Mouse (Mus musculus) liver, embryonic 14.5 days (tissue): Measurements from ENCODE around the gene Tex19.1. TPM values are rescaled to one million over a fixed set of nuclear protein-coding genes. Genes with fewer than 3 reads are reported as not detected.

Source experiments
- ATAC-seq: fragments of 200-750 bp; cut with Nextera tagmentation; 2 replicates; pipeline ENCODE4 v1.8.0; 2017; ENCODE audit warnings: moderate number of reproducible peaks, mild to moderate bottlenecking, moderate library complexity; ENCODE audit not compliant: insufficient read depth
- DNase-seq, 3 experiments: peaks; one replicate each; pipeline ENCODE4 v3.0.0-alpha.2; 2012 to 2013; ENCODE audit warnings: low read depth in 3 of 3, low spot score in 3 of 3
- H3K27ac ChIP-seq: fragments of 300-500 bp; sonication (generic); 2 replicates; pipeline ENCODE4 v1.5.1; 2014; ENCODE audit warnings: moderate library complexity, mild to moderate bottlenecking, control low read depth, inconsistent platforms
- H3K27me3 ChIP-seq: fragments of 300-500 bp; sonication (generic); 2 replicates; pipeline ENCODE4 v1.6.1; 2014; ENCODE audit warnings: mild to moderate bottlenecking, low read length, moderate library complexity; ENCODE audit not compliant: control insufficient read depth, insufficient read depth
- H3K36me3 ChIP-seq: fragments of 300-500 bp; sonication (generic); replicated peaks from 2 replicates; pipeline ENCODE4 v1.6.1; 2014; ENCODE audit warnings: low read depth; ENCODE audit not compliant: control insufficient read depth, insufficient read depth
- H3K4me1 ChIP-seq, 2 experiments: fragments of 200-500 bp in 1 of 2; fragments of 300-500 bp in 1 of 2; sonication (generic) in 1 of 2; replicated peaks; 2 replicates each; pipeline ENCODE4 v1.6.1; 2012 to 2014; ENCODE audit warnings: antibody characterized with exemption in 1 of 2, inconsistent platforms in 1 of 2, low read length in 1 of 2; ENCODE audit not compliant: control insufficient read depth in 2 of 2, insufficient read depth in 2 of 2
- H3K4me2 ChIP-seq: fragments of 300-500 bp; sonication (generic); 2 replicates; pipeline ENCODE4 v1.6.1; 2014; ENCODE audit warnings: low read depth, mild to moderate bottlenecking, control low read depth, moderate library complexity
- H3K4me3 ChIP-seq, 2 experiments: fragments of 200-500 bp in 1 of 2; fragments of 300-500 bp in 1 of 2; sonication (generic) in 1 of 2; 2 replicates each; pipeline ENCODE4 v1.5.1; 2012 to 2014; ENCODE audit warnings: low read depth in 2 of 2, low read length in 2 of 2, mild to moderate bottlenecking in 2 of 2, control low read depth in 1 of 2, inconsistent platforms in 1 of 2, moderate library complexity in 1 of 2; ENCODE audit not compliant: insufficient read depth in 1 of 2
- H3K9ac ChIP-seq: fragments of 300-500 bp; sonication (generic); replicated peaks from 2 replicates; pipeline ENCODE4 v1.6.1; 2014; ENCODE audit warnings: mild to moderate bottlenecking, control low read depth, moderate library complexity
- H3K9me3 ChIP-seq: fragments of 300-500 bp; sonication (generic); 2 replicates; pipeline ENCODE4 v1.6.1; 2016; ENCODE audit warnings: low read length, mixed read lengths; ENCODE audit not compliant: control insufficient read depth
- CTCF ChIP-seq: IDR thresholded peaks from 2 replicates; pipeline ENCODE4 v1.5.1; 2016; ENCODE audit warnings: antibody characterized with exemption, low read depth, control low read depth
- EP300 ChIP-seq: IDR thresholded peaks from 2 replicates; pipeline ENCODE4 v1.6.1; 2016; ENCODE audit warnings: antibody characterized with exemption, low read depth
- WGBS: fragments of 180-500 bp; shearing (Covaris S2); extraction: QIAGEN DNeasy Blood & Tissue Kit; methylation state at CpG from one replicate; pipeline ENCODE4 v1.1.7; 2014; ENCODE audit not compliant: insufficient replicate concordance; 5-methylcytosine and 5-hydroxymethylcytosine counted together
- polyA plus RNA-seq, 2 experiments: library from polyadenylated mRNA; depleted of rRNA in 1 of 2; stranded (reverse) in 1 of 2; unstranded in 1 of 2; fragments of >200 nt; fragmentation: Nextera tagmentation in 1 of 2; extraction: Ambion mirVana in 1 of 2; gene quantifications; 2 replicates each; pipeline versions ENCODE4 v1.2.1 to v1.2.3; 2012 to 2014

Tex19.1 gene
- polyA plus RNA-seq, 2 experiments, result 0.08 TPM; not detected in 1

DNA sequence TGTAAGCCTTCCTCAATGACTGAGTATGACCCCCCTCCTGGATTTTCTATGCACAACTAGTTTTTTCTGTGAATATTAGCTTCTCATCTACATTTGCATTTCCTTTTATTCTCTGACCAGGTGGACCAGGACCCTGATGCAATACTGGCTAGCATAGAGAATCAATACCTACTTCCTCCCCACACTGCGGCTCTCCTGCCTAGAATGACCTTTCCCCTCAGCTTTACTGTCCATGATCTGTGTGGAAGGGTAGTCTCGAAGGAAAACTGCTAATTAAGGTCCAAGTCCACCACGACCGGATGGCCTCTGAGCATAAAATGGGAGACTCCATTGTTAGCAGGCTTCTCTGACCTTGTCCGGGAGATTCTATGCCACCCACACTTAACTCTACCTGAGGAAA is 8.3 kb upstream of the Tex19.1 start:
- Histone ChIP-seq H3K4me3 (no peak overlapping the region), H3K27ac (no peak overlapping the region), H3K4me2 (no peak overlapping the region), H3K9me3 (no peaks in the 10 kb centered on the region), H3K4me1 (peaks cover 0 to 4% of the 10 kb centered on the region in 2 experiments; a peak in 2 of 4 replicates), H3K27me3 (no peaks in the 10 kb centered on the region), H3K36me3 (no peaks in the 10 kb centered on the region), H3K9ac (no peak overlapping the region)
- no peak for DNase-seq
- 58% methylated on average over 5 of the region's 5 CpGs for WGBS
- no peak for ATAC-seq
- TF ChIP-seq EP300, result no peak
- TF ChIP-seq CTCF, result no peak

GRCm38 (mm10) chr11:121138732-121139131 is 7.2 kb upstream of the Tex19.1 start:
- no peak for ATAC-seq
- no peaks in the 10 kb centered on the region for H3K9me3 ChIP-seq
- no peak for DNase-seq
- TF ChIP-seq EP300, result no peak
- peak; percentile 24; the same call in 1 of the 2 replicates for TF ChIP-seq CTCF
- peaks cover 0 to 3% of the 10 kb centered on the region in 2 experiments; a peak in 2 of 4 replicates for H3K4me1 ChIP-seq
- no peak overlapping the region for H3K27ac ChIP-seq
- no peak overlapping the region for H3K4me2 ChIP-seq
- H3K27me3 ChIP-seq, result no peaks in the 10 kb centered on the region
- H3K4me3 ChIP-seq, result no peak overlapping the region
- WGBS, result 28% methylated on average over 6 of the region's 6 CpGs
- H3K9ac ChIP-seq, result no peak overlapping the region
- no peaks in the 10 kb centered on the region for H3K36me3 ChIP-seq

DNA sequence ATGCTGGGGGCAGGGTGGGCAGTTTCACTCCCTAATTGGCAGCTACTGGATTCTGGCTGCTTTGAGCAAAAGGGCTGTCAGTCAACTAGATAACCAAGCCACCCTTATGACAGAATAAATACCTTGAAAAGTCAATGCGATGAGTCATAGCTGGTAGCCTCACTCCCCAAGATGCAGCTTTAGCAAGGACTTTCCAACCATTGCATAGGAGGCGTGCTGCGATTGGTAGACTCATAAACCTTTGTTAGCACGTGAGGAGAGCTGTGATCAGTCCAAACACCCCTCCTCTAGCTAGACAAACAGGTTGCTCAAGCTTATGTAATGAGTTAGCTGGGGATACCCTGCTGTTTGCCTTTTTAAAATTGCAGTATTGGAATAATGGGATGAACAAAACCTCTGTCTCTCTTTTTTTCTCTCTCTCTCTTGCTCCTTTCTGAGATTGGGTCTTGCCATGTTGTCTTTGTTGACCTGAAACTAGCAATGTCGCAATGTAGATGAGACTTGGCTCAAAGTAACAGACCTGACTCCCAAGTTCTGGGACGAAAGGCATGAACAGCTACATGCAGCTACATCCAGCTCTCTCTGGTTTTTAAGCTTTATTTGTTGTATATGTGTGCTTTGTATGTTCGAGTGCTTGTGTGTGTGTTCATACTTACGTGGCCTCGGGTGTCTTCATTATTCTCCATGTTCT is 2.5 kb upstream of the Tex19.1 start:
- Histone ChIP-seq H3K4me1 (peaks cover 0 to 6% of the 10 kb centered on the region in 2 experiments; a peak in 2 of 4 replicates), H3K9me3 (no peaks in the 10 kb centered on the region), H3K4me2 (no peak overlapping the region), H3K27ac (no peak overlapping the region), H3K27me3 (no peaks in the 10 kb centered on the region), H3K9ac (no peak overlapping the region), H3K36me3 (no peaks in the 10 kb centered on the region), H3K4me3 (no peak overlapping the region)
- TF ChIP-seq EP300 (no peak), CTCF (no peak)
- ATAC-seq (no peak), DNase-seq (no peak)
- WGBS, result 61% methylated on average over 9 of the region's 9 CpGs

DNA sequence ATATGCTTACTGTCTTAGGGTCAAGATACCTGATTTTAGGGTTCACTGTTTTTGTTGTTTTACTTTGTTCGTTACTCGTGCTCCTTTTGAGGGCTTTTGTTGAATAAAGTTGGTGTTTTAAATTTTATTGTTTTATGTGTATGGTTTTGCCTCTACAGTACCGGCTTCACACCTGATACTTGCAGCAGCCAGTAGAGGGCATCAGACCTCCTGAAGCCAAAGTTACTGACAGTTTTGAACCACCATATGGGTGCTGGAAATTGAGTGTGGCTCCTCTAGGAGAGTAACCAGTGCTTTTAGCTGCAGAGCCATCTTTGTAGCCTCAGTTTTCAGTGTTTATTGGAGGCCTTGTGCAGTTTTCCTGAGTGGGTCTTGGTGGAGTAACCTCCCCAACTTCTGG is 2.2 kb downstream of the Tex19.1 start:
- no peaks in the 10 kb centered on the region for H3K9me3 ChIP-seq
- no peak overlapping the region for H3K9ac ChIP-seq
- no peak for DNase-seq
- peaks cover 0 to 4% of the 10 kb centered on the region in 2 experiments; a peak in 2 of 4 replicates for H3K4me1 ChIP-seq
- TF ChIP-seq CTCF (peak; percentile 55), EP300 (no peak)
- H3K4me3 ChIP-seq, result no peak overlapping the region
- no peak for ATAC-seq
- H3K4me2 ChIP-seq, result no peak overlapping the region
- 49% methylated on average over 3 of the region's 3 CpGs for WGBS
- no peaks in the 10 kb centered on the region for H3K27me3 ChIP-seq
- H3K27ac ChIP-seq, result no peak overlapping the region
- no peaks in the 10 kb centered on the region for H3K36me3 ChIP-seq

GRCm38 (mm10) chr11:121154203-121154602 is 8.3 kb downstream of the Tex19.1 start:
- H3K36me3 ChIP-seq, result no peaks in the 10 kb centered on the region
- WGBS, result 45% methylated on average over 4 of the region's 4 CpGs

More at GRCm38 (mm10) chr11:121154203-121154602, 8.3 kb downstream of the Tex19.1 start:
- H3K9me3 ChIP-seq, result no peaks in the 10 kb centered on the region
- H3K9ac ChIP-seq, result no peak overlapping the region
- H3K27me3 ChIP-seq, result peaks cover 23% of the 10 kb centered on the region
- no peak overlapping the region for H3K27ac ChIP-seq
- no peak overlapping the region for H3K4me2 ChIP-seq
- ATAC-seq (no peak), DNase-seq (no peak)
- no peak overlapping the region for H3K4me3 ChIP-seq
- TF ChIP-seq CTCF, result no peak
- TF ChIP-seq EP300, result no peak
- H3K4me1 ChIP-seq, result no peaks in the 10 kb centered on the region
